Mouse (Mus musculus) lung, postnatal 14 days (tissue): ENCODE results near the gene Gucy1a1.

Source experiments
- DNase-seq: peaks from one replicate; pipeline ENCODE4 v3.0.0; 2021

The Gucy1a1 gene

GRCm38 (mm10) chr3:82074201-82074851 is 71.3 kb downstream of the Gucy1a1 start, which contains the start of gene Gucy1b1:
Gucy1b1 (minus strand) TSS chr3:82074689.
- DNase-seq, result peak; percentile 75

DNA sequence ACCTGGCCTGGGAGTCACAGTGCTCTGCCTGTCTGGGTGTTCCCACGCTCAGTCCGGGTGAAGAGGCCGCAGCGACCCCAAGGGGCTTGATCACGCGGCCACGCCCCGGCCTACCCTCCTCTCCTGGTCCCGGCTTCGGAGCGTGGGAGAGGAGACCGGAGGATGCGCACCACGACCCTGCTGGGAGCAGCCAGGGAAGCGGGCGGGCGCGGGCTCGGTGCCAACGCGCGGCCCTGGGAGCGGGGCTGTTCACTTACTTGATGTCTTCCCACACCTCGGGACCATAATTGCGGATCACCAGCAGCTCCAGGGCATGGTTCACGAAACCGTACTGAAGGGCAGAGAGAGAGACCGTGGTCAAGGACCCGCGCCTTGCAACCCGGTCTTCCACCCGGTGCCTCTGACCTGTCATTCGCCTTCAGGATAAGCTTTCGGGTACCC is 71.8 kb downstream of the Gucy1a1 start:
- peak; percentile 62 for DNase-seq

DNA sequence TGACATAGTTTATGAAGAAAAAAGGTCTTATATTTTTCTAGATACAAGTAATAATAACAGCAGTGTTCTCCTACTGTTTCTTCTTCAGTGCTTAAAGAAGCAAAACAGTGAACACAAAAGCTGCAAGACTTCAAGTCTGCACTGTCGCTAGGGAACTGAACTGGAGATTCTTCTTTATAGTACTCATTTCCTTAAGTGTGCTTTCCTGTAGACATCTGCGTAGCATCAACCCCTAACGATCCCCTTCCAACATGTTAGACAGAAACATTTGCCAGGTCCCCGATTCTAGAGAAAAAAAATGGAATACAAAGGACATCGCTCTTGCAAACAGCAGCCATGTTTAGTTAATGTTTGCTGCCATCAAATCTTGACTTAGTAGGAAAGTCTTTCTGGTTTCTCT is 77.8 kb downstream of the Gucy1a1 start:
- DNase-seq, result no peak

DNA sequence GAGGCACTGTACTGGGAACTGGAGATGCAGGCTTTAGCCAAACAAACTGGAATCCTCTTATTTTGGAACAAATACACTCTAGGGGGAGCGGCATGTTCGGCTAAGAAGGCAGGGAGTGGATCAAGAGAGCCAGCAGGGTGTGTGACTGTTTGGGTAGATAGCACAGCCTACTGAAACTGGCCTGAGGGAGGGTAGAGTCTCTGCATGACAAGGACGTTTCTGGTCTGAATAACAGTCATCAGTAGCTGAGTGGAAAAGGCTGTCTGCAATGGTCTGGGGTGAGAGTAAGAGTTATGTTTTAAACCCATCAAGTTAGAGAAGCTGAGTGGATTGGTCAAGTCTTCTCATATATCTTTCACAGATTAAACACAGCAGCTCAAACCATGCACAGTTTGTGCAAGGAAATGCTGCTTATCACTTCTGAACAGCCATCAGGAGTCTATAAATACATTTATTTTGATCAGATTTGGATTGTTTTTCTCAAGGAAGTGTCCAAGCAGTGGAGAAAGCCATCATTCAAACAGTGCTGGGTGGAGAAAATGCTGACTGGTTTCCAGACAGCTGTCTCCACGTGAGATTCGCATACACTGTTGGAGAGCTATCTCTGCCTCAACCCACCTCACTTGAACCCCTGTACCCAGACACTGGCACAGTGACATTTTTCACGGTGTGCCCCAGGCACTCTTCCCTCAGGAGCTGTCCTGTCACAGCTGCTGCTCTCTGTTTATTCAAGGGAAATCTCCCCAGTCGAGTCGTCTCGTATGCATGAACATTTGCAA is 84.0 kb downstream of the Gucy1a1 start:
- no peak for DNase-seq

DNA sequence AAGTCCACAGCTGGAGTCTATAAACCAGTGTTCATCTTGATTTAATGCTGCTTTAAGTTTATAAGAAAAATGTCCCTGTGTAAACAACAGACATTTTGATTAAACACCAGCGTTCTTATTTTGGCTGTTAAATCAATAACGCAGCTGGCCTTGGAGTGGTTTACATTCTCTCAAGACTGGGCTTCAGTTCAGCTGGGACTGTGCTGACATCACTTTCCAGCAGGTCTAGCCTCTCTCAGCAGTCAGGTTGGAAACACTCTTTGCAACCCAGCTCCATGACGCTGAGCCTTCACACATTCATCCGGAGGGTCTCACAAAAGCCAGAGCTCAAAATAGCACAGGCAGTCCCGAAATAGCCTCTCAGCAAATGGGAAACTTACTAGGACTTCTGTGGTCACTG is 88.4 kb downstream of the Gucy1a1 start:
- DNase-seq, result peak; percentile 53

DNA sequence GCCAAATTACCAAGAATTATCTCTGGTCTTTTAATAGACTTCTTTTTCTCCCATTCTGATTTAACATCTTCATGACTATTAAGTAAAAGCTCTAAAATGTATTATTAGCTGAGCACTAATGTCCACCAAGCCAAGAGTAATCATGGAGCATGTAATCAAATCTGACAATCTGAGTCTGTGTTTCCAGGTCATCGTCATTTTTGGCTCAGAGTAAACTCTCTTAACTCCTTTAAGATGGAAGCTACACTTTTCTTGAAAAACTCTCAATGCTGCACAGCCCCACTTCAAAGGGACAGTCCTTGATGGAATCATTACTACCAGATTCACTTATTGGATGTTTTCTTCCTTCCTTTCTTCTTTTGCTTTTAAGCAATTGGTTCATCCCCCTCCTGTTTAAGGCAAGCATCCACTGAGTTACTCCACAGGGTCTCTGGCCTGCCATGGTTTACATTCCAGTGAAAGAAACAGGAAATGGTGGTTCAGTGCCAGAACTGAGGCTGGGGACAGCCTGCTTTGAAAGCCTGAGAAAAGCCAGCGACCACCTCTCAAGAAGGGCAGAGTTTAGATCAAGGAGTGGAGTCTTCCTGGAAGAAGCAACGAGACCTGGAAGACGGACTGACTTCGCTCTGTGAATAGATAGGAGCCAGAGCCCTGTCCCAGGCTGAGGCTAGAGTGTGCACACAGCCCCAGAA is 91.2 kb downstream of the Gucy1a1 start:
- DNase-seq, result no peak

- DNase-seq, result no peak
These were observed 93.6 kb downstream of the Gucy1a1 start for GRCm38 (mm10) chr3:82052029-82052428.

GRCm38 (mm10) chr3:82051468-82051867 is 94.1 kb downstream of the Gucy1a1 start:
- no peak for DNase-seq

DNA sequence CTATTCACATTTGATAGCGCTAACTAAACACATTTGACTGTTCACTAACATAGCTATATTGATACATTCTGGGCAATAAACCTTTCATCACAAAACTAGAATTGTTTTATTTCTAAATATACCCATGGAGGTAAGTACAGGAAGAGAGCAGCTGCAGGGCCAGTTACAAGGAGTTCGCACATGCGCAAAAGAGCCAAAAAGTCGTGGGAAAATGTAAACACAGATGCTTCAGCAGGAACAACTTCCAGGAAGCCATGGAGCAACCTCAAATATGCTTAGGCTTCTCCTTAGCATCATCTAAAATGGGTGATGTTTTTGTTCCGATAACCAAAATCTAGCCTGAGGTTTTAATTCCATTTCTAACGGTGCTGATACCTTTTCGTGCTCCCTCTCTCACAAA is 96.9 kb downstream of the Gucy1a1 start:
- DNase-seq, result peak; percentile 56

- DNase-seq, result no peak
These were observed 97.5 kb downstream of the Gucy1a1 start for GRCm38 (mm10) chr3:82048078-82048477.

DNA sequence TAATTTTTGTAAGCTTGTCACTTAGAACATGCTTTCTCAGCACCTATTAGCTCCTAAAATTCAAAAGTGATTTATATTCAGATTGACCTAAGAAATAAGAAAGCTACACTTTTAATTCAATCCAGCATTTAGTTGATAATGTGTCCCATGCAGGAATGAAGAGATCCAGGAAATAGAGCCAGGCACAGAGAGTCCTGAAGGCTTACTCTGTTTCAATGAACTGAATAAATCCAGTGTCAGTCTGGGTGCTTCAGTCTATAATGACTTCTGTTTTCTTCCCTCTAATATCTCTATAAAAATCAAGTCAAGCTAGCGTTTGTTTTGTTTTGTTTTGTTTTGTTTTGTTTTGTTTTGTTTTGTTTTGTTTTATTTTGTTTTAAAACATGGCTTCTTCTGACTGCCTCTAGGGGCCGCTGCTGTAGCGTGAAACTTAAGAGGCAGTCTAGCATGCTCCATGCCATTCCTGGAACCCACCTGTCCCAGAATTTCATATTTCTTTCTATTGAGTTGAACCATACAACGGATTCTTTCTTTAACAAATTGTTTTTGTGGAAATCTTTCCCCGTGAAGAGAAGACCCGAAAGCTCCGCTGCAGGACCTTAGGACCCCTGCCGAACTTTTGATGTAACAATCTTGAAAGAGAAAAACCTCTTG is 98.4 kb downstream of the Gucy1a1 start:
- DNase-seq, result peak; percentile 58

GRCm38 (mm10) chr3:82046087-82046486 is 99.5 kb downstream of the Gucy1a1 start:
- DNase-seq, result no peak

GRCm38 (mm10) chr3:82044902-82045301 is 100.7 kb downstream of the Gucy1a1 start:
- DNase-seq, result no peak

- DNase-seq, result no peak
These were observed 101.9 kb downstream of the Gucy1a1 start for GRCm38 (mm10) chr3:82043676-82044075.
